Mouse (Mus musculus) heart, postnatal 10 days (tissue): ENCODE results near the gene Rgs8. TPM values are rescaled to one million over a fixed set of nuclear protein-coding genes. Genes with fewer than 3 reads are reported as not detected.

Source experiments
- DNase-seq, 2 experiments: peaks; one replicate each; pipeline ENCODE4 v3.0.0; 2021
- intact Hi-C: fragments of 180-260 bp; cut with DNase I; formaldehyde crosslinking; loops from one replicate; pipeline ENCODE4 v1.15.1; 2025
- total RNA-seq, 2 experiments: library from RNA; stranded (reverse); gene quantifications; 2 replicates each; pipeline ENCODE4 v1.2.3; 2021

The Rgs8 gene
- total RNA-seq, 2 experiments from 2014 or later = not detected

DNA sequence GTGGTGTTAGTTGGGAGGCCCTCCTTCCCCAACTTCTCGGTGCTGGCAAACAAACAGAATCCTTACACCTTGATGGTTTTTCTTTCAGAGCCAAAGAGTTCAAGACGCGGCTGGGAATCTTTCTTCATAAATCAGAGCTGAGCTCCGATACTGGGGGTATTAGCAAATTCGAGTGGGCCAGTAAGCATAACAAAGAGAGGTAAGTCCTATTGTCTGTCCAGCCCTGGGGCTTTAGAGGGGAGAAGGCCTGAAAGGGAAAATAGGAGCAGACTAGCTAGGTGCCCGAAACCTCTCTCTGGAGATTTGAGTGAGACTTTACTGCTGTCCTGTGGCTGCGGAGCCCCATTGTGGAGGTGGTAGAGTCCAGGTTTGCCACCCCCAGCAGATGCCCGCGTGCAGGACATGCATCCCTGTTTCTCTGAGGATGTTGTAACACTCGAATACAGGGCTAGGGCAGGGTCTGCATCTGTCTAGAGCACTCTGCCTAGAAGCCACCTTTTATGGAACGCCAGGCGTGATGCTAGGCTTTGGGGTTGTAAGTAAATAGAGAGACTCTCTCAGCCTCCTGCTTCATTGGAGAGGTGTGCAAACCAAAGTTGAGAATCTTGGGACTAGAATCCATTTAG is 88.1 kb downstream of the Rgs8 start:
- intact Hi-C loops = no loop called here

DNA sequence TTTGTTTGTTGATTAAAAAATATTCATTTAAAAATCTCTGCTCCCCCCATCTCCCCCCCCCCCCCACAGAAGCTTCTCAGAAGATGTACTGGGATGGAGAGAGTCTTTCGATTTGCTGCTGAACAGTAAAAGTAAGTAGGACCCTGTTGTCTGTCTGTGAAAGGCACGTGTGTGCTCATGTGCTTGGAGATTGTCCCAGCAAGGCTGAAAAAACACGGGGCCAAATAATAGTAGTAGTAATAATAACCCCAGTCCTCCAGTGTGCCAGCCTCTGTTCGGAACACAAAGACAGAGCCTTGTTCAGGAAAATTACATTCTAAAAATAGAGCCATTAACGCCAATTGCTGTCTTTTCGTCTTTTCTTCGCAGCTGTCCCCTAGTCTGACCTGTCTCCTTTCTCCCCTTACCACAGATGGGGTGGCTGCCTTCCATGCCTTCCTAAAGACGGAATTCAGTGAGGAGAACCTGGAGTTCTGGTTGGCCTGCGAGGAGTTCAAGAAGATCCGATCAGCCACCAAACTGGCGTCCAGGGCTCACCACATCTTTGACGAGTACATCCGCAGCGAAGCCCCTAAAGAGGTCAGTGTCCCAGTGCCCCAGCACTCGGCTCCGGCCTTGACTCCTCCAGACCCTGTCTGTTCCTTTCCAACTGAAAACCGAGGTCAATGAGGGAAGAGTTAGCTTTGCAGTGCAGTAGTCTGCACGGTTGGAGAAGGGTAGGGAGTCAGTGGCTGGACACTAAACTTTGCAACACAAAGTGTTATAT is 88.9 kb downstream of the Rgs8 start:
- DNase-seq = no peak
- intact Hi-C loops = loop anchor here (1.0 to 2.0 kb wide), 2 partner anchors 99 to 182 kb away; no protein-coding TSS in a partner anchor

More for the DNA sequence above, 88.1 kb downstream of the Rgs8 start:
- DNase-seq = no peak

DNA sequence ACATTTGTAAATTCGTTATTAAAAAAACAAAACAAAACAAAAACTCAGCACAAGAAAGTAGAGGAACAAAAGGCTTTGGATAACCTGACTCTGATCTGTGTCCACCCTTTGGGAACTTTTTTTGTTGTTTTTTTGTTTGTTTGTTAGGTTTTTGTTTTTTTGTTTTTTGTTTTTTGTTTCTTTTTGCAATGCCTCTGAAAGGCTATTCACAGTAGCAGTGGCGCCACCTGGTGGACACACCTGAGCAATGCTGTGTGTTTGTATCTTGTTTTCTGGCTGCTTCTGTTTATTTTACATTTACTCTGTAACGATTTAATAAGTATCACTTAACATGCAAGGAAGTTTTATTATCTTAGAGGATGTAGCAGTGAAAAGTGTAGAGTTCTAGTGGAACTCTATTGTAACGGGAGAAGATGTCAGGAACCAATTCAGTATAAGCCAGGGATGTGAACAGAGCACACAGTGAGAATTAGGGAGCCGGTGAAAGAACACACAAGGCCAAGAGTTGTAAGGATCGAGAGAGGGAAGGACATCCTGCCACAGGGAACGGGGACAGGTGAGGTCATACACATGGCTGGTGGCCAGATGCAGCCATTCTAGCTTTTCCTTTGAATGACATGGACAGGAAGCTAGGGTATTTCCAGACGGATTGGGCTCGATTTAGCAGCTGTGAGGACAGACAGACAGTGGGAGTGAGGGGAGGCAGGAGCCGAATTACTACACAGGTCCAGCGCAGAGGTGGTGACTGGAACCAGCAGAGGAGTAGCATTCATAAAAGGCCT is 89.7 kb downstream of the Rgs8 start:
- intact Hi-C loops = loop anchor here (1.0 to 2.0 kb wide), 2 partner anchors 100 to 183 kb away; no protein-coding TSS in a partner anchor
- DNase-seq = peak; percentile 81 to 91

DNA sequence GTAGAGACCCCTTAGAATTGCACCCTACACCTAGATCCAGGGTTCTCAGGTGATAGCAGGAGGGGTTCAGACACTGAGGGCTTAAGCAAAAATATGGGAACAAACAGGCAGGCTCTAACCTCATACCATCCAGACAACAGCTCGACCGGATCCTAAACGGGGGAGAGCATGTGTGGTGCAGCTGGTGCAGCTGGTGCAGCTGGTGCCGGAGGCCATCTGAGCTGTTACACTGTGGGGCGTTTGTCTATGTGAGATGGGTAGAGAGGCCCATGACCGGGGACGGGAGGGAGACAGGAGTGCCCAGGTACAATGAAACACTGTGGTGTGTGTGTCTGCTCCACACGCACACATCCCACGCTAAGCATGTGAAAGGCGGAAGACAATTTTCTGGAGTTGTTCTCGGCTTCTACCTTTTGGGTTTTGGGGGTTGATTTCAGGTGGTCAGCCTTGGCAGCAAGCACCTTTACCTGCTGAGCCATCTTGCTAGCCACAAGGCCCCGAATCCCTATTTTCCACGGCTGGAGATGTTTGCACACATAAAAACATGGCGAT is 93.4 kb downstream of the Rgs8 start:
- intact Hi-C loops = loop anchor here (1.0 to 5.0 kb wide), 4 partner anchors 61 to 436 kb away; partner anchors contain the start of gene Dhx9
- DNase-seq = no peak

DNA sequence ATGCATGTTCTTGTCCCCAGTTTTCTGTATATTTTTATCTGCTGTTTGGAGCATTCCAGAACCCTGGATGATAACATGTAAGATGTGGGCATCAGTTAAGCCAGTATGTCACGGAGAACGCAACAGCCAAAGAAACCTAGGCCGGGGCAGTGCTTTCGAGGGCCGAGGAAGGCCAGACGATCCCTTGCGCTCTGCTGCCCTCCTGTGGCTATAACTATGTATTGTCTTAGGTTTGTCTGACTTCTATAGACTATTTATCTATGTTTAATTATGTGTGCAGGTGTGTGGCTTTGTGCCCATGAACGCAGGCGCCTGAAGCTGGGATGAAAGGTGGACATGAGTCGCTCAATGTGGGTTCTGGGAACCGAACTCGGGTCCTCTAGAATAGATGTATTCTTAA is 93.9 kb downstream of the Rgs8 start:
- intact Hi-C loops = loop anchor here (1.0 to 5.0 kb wide), 4 partner anchors 60 to 436 kb away; partner anchors contain the start of gene Dhx9
- peak; percentile 82 to 89 for DNase-seq

DNA sequence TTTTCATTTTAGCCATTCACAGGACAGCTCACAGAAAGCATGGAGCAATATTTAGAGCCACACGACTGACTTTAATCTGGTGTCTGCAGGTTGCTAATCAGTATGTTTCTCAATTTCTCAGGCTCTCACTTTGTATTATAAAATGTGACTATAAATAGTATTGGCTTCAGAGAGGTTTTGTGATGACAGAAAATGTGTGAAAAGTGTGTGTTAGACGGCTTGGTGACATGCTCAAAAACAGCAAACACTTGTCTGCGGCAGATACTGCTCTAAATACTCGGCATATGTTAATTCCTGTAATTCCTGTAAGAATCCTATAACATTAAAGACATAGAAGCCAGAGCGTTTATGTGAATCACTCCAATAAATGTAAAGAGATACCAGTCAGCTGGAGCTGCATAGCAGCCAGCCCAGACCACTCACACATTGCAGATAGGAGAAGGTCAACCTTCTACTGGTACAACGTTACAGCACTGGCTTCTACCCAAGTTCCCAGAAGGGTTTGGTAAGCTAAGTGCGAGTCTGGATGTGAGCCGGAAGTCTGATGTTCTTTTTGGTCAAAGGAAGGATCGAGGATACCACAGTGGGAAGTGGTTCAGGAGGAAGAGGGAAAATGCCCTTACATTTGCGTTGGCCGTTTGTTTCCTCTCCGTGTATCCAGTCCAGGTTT is 95.2 kb downstream of the Rgs8 start:
- intact Hi-C loops = loop anchor here (2.0 to 5.0 kb wide), 3 partner anchors 59 to 434 kb away; partner anchors contain the start of gene Dhx9
- peak; percentile 64 to 69 for DNase-seq

DNA sequence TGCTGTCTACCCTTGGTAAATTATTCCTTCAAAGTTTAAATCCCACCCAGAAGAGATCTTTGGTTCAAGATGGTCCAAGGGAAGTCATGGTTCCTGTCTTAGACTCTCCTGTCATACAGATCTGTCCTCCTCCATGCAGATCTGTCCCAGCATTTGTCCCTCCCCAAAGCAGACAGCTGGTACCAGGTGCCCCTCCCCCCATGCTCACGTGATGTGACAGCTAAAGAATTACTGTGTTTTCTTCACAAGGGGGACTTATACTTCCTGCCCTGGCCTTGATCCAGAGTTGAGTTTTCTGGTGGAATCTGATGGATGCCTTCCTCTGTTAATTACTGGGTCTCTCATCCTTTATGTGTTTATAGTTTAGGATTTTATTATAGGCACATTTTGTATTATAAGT is 95.7 kb downstream of the Rgs8 start:
- DNase-seq = peak; percentile 67 to 77
- intact Hi-C loops = loop anchor here (5.0 kb wide), 2 partner anchors 261 to 434 kb away; partner anchors contain the start of gene Dhx9

DNA sequence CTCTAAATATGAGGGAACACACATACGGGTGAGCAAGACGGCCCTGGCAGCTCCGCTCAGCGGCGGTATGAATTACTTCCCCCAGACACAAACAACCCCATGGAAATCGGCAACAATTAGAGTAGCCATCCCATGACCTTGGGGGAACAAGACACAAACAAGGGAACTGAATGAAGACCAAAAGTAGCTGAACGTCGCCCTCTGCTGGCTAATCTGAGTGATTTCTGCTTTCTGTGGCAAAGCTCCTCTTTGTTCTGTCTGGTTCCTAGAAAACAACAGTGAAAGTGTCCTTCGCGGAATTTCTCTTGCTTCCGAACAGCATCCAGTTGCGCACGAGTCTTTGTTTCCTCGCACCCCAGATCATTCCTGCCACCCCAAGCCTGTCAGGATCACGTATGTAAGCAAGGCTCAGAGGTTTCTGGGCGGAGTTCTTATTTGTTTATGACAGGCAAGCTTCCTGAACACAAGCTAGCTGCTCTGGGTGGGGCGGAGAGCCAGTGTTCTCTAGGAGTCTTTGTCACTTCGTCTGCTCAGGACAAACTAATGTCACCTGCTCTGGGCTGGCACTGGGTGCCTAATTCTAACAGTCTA is 96.5 kb downstream of the Rgs8 start, which contains the start of gene Rnasel:
TSS of gene Rnasel (plus strand) at position 216 of the 591 bp plus-strand sequence.
- intact Hi-C loops = loop anchor here (5.0 kb wide), 2 partner anchors 262 to 433 kb away; partner anchors contain the start of gene Dhx9
- DNase-seq = peak; percentile 85 to 90

Other genes starting within 250 kb of the Rgs8 start
- gene Shcbp1l, start 227.9 kb upstream of the Rgs8 start, total RNA-seq = not detected
- gene Dhx9, start 165.4 kb upstream of the Rgs8 start, total RNA-seq = 10 to 100 TPM; 79.7 to 88.1 TPM
- 1 to 10 TPM; 2.4 to 2.6 TPM for gene Npl, start 103.0 kb upstream of the Rgs8 start, total RNA-seq
- 1 to 10 TPM; 2.4 to 3.5 TPM for gene Rgs16, start 87.3 kb downstream of the Rgs8 start, total RNA-seq
- 10 to 100 TPM; 12.5 to 15.4 TPM for gene Rnasel, start 96.4 kb downstream of the Rgs8 start, total RNA-seq
- not detected for gene Rgsl1, start 191.1 kb downstream of the Rgs8 start, total RNA-seq
- not detected for gene Teddm1b, start 221.3 kb downstream of the Rgs8 start, total RNA-seq
- not detected for gene Teddm1a, start 238.7 kb downstream of the Rgs8 start, total RNA-seq
- 100 to 1,000 TPM; 208 to 345 TPM for gene Glul, start 246.9 kb downstream of the Rgs8 start, total RNA-seq
- under 1 TPM; 0.30 to 0.69 TPM for gene Teddm2, start 247.2 kb downstream of the Rgs8 start, total RNA-seq